Mouse (Mus musculus): Measurements from ENCODE around the gene Dcun1d1. TPM values are rescaled to one million over a fixed set of nuclear protein-coding genes. Genes with fewer than 3 reads are reported as not detected.

The Dcun1d1 gene
- polyA plus RNA-seq, 1 experiment from 2014 or later, result 107 TPM

DNA sequence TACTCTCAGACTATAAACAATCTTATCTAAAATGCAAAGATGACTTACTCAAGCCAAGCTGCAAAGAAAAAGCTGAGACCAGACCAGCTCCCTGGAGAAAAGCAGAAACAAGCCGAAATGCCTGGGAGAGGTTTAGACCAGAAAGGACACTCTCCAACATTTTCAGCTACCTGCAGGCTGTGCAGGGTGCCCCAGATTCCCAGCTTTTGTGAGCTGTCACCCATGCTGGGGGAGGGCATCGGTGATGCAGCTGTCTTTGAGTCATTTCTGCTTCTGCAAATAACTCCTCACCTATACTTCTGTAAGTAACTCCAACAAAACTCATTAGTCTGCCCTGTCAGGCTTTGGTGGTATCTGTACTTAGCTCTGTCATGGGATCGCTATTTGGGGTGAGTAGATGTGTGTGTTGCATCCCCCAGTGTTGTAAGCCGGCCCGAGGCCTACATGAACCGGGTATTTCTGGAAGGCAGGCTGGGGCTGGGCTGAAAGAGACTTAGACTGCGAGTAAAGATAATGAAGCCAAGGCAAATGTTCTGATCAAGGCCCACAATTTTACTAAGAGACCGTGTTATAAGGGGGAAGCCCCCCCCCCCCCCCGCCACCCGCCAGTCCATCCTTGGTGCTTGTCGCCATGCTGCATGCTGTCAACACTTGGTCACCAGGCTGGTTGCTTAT is 17.8 kb upstream of the Dcun1d1 start:
- H3K27ac ChIP-seq, result no peak overlapping the region
- no peak for ATAC-seq
- peaks cover 27% of the 10 kb centered on the region for H3K36me3 ChIP-seq
- WGBS, result 93% methylated on average over 11 of the region's 11 CpGs
- no peak overlapping the region for H3K9ac ChIP-seq (replicated peaks)
- H3K9me3 ChIP-seq, result no peaks in the 10 kb centered on the region
- no peak overlapping the region for H3K4me2 ChIP-seq (replicated peaks)
- no peaks in the 10 kb centered on the region for H3K27me3 ChIP-seq
- no peaks in the 10 kb centered on the region for H3K4me1 ChIP-seq (replicated peaks)
- no peak overlapping the region for H3K4me3 ChIP-seq (replicated peaks)

DNA sequence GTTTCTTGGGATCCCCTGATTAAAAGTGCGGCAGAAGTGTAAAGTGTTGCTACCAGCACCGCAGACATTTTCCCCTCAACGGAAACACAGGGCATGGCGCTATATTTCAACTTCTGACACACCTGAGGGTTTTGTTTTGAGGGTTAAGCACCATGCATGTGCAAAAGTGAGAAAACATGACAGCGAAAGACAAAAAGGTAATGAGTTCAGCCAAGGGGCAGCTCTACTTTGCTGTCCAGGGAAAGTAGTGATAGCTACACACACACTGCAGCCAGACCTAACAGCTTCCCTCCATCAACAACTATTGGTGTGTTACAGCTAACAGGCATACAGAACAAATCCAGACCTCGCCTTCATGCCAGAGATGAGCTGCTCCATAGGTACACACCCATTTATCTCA is 16.6 kb upstream of the Dcun1d1 start:
- H3K36me3 ChIP-seq, result peaks cover 19% of the 10 kb centered on the region
- H3K4me2 ChIP-seq (replicated peaks), result no peak overlapping the region

DNA sequence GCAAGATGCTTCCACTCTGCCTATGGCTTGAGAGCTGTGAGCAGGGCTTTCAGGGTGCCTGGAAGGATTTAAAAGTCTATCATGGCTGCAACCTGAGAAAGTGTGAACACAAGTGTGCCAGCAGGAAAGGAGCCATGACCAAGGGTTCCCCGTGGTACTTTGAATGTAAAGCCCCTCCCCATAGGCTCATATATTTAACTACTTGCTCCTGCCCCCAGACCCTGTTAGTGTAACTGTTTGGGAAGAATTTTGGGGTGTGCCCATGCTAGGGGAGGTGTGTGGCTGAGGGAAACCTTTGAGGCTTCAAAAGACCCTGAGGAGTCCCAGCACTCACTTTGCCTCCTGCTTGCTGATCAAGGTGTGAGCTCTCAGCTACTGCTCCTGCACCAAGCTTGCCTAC is 15.9 kb upstream of the Dcun1d1 start:
- Histone ChIP-seq H3K4me2 (replicated peaks) (no peak overlapping the region), H3K9ac (replicated peaks) (no peak overlapping the region), H3K9me3 (no peaks in the 10 kb centered on the region), H3K4me3 (replicated peaks) (no peak overlapping the region), H3K36me3 (peaks cover 13% of the 10 kb centered on the region), H3K4me1 (replicated peaks) (no peaks in the 10 kb centered on the region), H3K27me3 (no peaks in the 10 kb centered on the region), H3K27ac (no peak overlapping the region)
- ATAC-seq, result no peak
- 71% methylated on average over 1 of the region's 1 CpGs for WGBS

More for the DNA sequence above, 16.6 kb upstream of the Dcun1d1 start:
- H3K9me3 ChIP-seq, result no peaks in the 10 kb centered on the region
- no peak overlapping the region for H3K27ac ChIP-seq
- no peak overlapping the region for H3K4me3 ChIP-seq (replicated peaks)
- 95% methylated on average over 6 of the region's 6 CpGs for WGBS
- no peak for ATAC-seq
- H3K27me3 ChIP-seq, result no peaks in the 10 kb centered on the region
- H3K4me1 ChIP-seq (replicated peaks), result no peaks in the 10 kb centered on the region
- H3K9ac ChIP-seq (replicated peaks), result no peak overlapping the region

DNA sequence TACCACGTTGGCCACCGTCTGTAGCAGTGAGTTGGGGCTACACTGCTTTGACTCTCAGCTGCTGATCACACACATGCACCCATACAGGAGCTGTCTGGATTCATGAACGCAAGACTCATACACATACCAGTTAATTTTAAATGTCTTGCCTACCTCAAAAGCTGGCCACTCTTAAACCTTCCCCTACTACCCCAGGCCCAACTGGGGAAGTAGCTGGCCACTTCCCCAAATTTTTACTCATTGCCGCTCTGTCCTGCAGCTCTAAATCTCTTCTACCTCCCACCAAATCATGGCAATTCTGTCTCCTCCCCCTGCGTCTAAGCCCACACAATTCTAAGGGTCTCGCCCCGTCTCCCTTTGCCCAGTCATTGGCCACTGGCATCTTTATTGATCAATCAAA is 11.0 kb upstream of the Dcun1d1 start:
- 86% methylated on average over 7 of the region's 7 CpGs for WGBS

DNA sequence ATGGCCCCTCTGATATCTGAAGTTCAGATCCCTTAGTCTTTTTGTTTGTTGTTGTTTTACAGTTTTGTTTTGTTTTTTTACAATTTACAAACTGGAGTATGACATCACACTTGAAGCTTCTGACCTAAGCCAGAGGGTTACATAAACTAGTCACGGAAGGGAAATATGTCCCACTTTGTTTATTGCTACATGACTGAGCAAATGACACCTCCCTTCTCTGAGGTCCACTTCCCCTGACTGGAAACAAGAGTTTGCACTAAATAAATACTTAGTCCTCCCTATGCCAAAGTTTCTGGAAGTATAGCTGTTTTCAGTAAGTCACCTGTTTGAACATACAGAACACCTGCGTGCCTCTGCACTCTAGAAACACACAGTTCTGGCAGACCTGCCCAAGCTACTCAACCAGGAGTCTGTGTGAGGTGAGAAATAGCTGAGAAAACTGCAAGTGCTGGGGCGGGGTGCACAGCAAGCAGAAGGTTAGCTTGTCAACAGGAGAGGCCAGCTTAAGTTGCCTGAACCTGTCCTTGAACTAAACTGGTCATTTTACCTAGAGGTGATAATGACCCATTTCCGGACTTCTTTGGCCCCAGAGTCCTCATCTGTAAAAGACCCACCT is 3.4 kb upstream of the Dcun1d1 start:
- ATAC-seq, result no peak
- 90% methylated on average over 4 of the region's 4 CpGs for whole genome bisulfite sequencing

More for the DNA sequence above, 11.0 kb upstream of the Dcun1d1 start:
- Histone ChIP-seq H3K27me3 (no peaks in the 10 kb centered on the region), H3K4me2 (replicated peaks) (no peak overlapping the region), H3K36me3 (no peaks in the 10 kb centered on the region), H3K4me1 (replicated peaks) (no peaks in the 10 kb centered on the region), H3K27ac (no peak overlapping the region), H3K9me3 (no peaks in the 10 kb centered on the region), H3K4me3 (replicated peaks) (no peak overlapping the region), H3K9ac (replicated peaks) (no peak overlapping the region)
- ATAC-seq, result no peak

DNA sequence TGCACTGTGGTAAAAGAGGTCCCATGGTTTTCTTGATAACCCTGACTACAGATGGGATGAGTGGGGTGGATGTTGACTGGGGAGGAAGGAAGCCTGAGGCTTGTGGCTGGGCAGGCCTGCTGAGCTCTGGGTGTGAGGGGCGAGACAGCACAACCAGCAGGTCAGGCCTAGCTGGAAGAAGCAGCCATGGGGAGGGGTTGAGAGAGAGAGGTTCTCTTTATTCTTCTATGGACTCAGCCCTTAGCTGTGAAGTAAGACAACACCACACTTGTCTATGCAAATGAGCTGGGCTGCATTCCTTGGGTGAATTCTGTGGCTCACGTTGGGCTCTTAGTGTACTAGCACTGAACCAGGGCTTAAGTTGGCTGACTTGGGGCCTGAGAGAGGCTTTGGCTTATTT is 2.8 kb upstream of the Dcun1d1 start:
- Histone ChIP-seq H3K27ac (no peak overlapping the region), H3K9me3 (no peaks in the 10 kb centered on the region), H3K4me3 (replicated peaks) (no peak overlapping the region), H3K36me3 (no peaks in the 10 kb centered on the region), H3K9ac (replicated peaks) (no peak overlapping the region), H3K4me2 (replicated peaks) (no peak overlapping the region), H3K27me3 (no peaks in the 10 kb centered on the region), H3K4me1 (replicated peaks) (no peaks in the 10 kb centered on the region)
- 40% methylated on average over 2 of the region's 2 CpGs for WGBS
- ATAC-seq, result no peak

More for the DNA sequence above, 3.4 kb upstream of the Dcun1d1 start:
- H3K27ac ChIP-seq, result no peak overlapping the region
- H3K9ac ChIP-seq (replicated peaks), result no peak overlapping the region
- H3K9me3 ChIP-seq, result no peaks in the 10 kb centered on the region
- H3K27me3 ChIP-seq, result no peaks in the 10 kb centered on the region
- no peak overlapping the region for H3K4me3 ChIP-seq (replicated peaks)
- no peak overlapping the region for H3K4me2 ChIP-seq (replicated peaks)
- H3K4me1 ChIP-seq (replicated peaks), result no peaks in the 10 kb centered on the region
- no peaks in the 10 kb centered on the region for H3K36me3 ChIP-seq

DNA sequence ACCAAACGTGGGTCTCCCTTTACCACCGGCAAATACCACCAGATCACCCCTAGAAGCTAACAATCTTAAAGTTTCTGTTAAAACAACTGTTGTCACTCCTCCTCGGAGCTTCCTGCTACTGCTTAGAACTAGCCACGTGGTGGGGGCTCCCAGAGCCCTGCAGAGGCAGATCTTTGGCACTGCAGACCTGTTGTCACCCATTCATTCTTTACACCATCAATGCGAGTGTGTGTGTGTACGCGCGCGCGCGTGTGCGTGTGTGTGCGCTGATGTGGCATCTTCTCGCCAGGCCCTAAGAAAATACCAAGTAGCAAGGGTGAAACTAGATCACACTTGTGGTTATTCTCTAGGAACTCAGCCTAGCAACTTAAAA is 3.9 kb downstream of the Dcun1d1 start:
- Histone ChIP-seq H3K27me3 (no peaks in the 10 kb centered on the region), H3K4me3 (replicated peaks) (peak overlapping the region; percentile 96), H3K4me2 (replicated peaks) (peak overlapping the region; percentile 85), H3K9ac (replicated peaks) (peak overlapping the region; percentile 99), H3K4me1 (replicated peaks) (peaks cover 34% of the 10 kb centered on the region), H3K36me3 (no peaks in the 10 kb centered on the region), H3K9me3 (no peaks in the 10 kb centered on the region), H3K27ac (no peak overlapping the region)
- under 1% methylated on average over 14 of the region's 14 CpGs for WGBS
- peak; percentile 44 for ATAC-seq

DNA sequence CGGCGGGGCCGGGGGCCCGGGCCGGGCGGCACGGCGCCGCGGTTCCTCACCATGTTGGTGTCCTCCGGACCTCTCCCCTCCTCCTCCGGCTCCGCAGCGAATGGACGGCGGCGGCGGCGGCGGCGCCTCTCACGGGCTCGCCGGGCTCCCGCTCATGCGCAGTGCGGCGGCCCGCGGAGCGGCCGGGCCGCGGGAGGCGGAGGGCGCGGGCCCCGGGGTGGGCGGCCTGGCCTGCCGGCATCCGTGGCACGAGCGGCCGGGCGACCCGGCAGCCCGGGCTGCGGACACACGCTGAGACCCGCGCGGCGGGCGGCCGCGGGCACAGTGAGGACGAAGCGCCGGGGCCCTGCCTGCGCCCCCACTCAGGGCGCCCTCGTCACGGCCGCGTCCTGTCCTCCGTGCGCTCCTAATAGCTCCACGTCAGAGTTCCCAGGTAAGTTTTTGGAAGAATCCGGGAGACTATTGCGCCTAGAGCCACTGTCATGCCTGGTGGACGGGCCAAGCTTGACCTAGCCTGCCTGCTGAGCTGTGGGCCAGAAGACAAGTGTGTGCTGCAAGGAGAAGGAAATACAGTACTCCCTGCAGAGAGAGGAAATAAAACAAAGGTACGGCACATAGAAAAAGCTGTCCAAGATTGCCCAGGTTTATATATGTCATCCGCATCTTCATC is 4.4 kb downstream of the Dcun1d1 start:
- peak overlapping the region; percentile 96 for H3K4me3 ChIP-seq (replicated peaks)
- H3K27ac ChIP-seq, result peak overlapping the region; percentile 93
- peak overlapping the region; percentile 99 for H3K9ac ChIP-seq (replicated peaks)
- under 1% methylated on average over 37 of the region's 73 CpGs for whole genome bisulfite sequencing
- H3K36me3 ChIP-seq, result no peaks in the 10 kb centered on the region
- peaks cover 34% of the 10 kb centered on the region for H3K4me1 ChIP-seq (replicated peaks)
- peak; percentile 96 for ATAC-seq
- no peaks in the 10 kb centered on the region for H3K9me3 ChIP-seq
- peak overlapping the region; percentile 85 for H3K4me2 ChIP-seq (replicated peaks)
- H3K27me3 ChIP-seq, result no peaks in the 10 kb centered on the region

DNA sequence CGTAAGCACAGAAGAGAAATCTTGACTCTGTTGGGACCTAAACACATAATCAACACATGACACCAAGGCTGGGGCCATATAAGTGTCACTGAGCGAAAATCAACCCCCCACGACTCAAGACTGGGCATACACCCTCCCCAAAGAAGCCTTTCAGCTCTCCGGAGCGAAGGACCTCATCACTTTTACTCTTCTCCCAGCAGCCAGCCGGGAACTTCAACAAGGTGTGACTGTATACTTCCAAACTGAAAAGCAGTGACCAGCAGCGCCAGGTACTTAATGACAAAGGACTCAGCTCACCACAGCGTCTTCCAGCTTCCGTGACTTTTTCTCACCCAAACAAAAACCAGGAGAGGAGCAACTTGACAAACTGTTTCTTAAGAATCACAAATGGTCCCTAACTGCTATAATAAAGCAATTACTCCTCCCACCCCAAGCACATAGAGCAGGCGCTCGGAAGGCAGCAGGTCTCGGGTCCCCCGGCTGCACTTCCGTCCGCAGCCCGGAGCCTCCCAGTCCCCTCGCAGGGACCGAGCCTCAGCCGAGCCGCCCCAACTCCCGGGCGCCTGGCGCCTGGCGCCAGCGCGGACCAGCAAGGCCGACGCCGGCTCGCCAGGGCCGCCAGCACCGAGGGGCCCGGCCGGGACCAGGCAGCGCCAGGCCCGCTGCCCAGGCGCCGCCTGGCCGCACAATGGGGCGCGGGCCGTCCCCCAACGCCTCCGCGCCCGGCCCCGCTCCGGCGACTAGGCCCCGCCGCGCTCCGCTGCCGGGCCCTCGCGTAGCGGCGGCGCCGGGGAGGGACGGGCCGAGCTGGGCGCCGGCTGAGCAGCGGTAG is 5.1 kb downstream of the Dcun1d1 start:
- Histone ChIP-seq H3K4me3 (replicated peaks) (peak overlapping the region; percentile 96), H3K9ac (replicated peaks) (peak overlapping the region; percentile 99), H3K9me3 (no peaks in the 10 kb centered on the region), H3K36me3 (no peaks in the 10 kb centered on the region), H3K27me3 (no peaks in the 10 kb centered on the region), H3K4me1 (replicated peaks) (peaks cover 34% of the 10 kb centered on the region), H3K4me2 (replicated peaks) (peak overlapping the region; percentile 85), H3K27ac (peak overlapping the region; percentile 93)
- WGBS, result 1% methylated on average over 60 of the region's 65 CpGs
- peak; percentile 86 for ATAC-seq

DNA sequence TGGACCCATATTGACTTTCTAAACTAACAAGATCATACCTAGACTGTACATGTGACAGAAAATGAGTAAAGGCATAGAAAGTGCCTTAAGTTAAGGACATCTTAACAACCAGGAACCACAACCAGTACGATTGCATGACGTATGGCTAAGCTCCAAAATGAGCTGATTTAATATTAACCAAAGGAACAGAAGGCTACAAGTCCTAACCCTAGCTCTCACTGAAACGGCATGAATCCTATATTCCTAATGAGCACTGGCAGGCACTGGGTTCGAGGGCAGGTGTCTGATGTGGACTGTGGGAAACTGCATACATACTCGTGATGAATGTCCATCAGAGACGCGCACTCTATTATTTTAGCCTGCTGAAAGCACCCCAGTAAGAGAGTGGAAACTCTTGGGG is 5.9 kb downstream of the Dcun1d1 start:
- Histone ChIP-seq H3K9ac (replicated peaks) (peak overlapping the region; percentile 99), H3K27me3 (no peaks in the 10 kb centered on the region), H3K4me1 (replicated peaks) (peaks cover 34% of the 10 kb centered on the region), H3K9me3 (no peaks in the 10 kb centered on the region), H3K4me3 (replicated peaks) (peak overlapping the region; percentile 96), H3K27ac (no peak overlapping the region), H3K36me3 (no peaks in the 10 kb centered on the region), H3K4me2 (replicated peaks) (peak overlapping the region; percentile 85)
- ATAC-seq, result no peak
- WGBS, result 42% methylated on average over 7 of the region's 7 CpGs

DNA sequence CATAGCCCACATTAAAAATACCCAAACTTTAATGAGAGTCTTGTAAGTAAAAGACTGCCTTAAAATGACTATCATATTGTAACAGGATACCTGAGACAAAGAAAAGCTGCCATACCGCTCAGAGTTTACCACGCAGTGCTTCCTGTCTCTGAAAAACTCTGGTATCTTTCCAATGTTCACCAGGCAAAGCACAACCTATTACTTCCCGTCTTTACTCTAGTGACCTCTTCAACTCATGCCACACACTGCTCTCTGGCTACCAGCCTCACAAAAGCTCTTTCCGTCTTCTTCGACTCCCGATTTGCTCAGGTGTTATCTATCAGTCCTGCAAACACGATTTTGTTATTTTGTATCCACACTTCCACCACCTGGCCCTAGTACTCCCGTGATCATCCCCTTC is 7.4 kb downstream of the Dcun1d1 start:
- Histone ChIP-seq H3K9me3 (no peaks in the 10 kb centered on the region), H3K27ac (no peak overlapping the region), H3K4me2 (replicated peaks) (no peak overlapping the region), H3K9ac (replicated peaks) (no peak overlapping the region), H3K4me1 (replicated peaks) (peaks cover 34% of the 10 kb centered on the region), H3K36me3 (no peaks in the 10 kb centered on the region), H3K4me3 (replicated peaks) (no peak overlapping the region), H3K27me3 (no peaks in the 10 kb centered on the region)
- no peak for ATAC-seq
- WGBS, result 78% methylated on average over 8 of the region's 8 CpGs

DNA sequence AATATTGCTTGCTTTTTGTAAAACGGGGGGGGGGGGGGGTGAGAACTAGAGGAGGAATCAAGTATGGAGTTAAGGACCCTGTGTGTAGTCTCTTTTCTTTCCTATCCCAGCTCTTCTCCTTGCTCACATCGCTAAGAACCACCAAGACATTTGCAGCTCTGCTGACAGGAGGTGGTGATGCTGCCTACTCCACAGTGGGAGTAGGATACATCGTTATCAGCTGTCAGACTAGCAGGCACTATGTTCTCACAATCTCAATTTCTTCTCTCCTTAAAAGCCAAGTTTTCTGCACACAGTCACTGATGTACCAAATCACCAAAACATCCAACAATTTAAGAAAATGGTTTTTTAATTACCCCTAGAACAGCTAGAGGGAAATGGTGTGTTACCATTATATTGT is 7.8 kb downstream of the Dcun1d1 start:
- Histone ChIP-seq H3K4me2 (replicated peaks) (no peak overlapping the region), H3K4me3 (replicated peaks) (no peak overlapping the region), H3K4me1 (replicated peaks) (peaks cover 34% of the 10 kb centered on the region), H3K36me3 (no peaks in the 10 kb centered on the region), H3K9me3 (no peaks in the 10 kb centered on the region), H3K27ac (no peak overlapping the region), H3K27me3 (no peaks in the 10 kb centered on the region), H3K9ac (replicated peaks) (no peak overlapping the region)
- no peak for ATAC-seq
- WGBS, result 73% methylated on average over 3 of the region's 3 CpGs

All from midbrain, embryonic 13.5 days (tissue).